In genomic region chr11:117366426-117366825, GRCm38 (mm10) we compare ENCODE assay signal across 9 mouse cellular contexts.
DNase-seq lines count a peak whose midpoint lies in the region; ATAC-seq and TF ChIP-seq lines count a peak whose summit lies in the region.
"Had no signal": no experiment of that assay in that cellular context is flagged by ENCODE, and none has a peak within 500 bp of the region (broad histone marks: within the 10 kb centered on the region; RNA-seq: fewer than 3 reads in every experiment).

No protein-coding gene starts in this region.

- H3K4me3 ChIP-seq in kidney, embryonic 15.5 days (replicated peaks), result no peak overlapping the region
- no peak overlapping the region for H3K4me3 ChIP-seq in ES-Bruce4 (ENCODE audit: low read depth, low read length)
- H3K4me3 ChIP-seq in embryonic fibroblast, embryonic 13.5 days (ENCODE audit: insufficient read depth, low read length), result no peak overlapping the region
- H3K4me3 ChIP-seq: midbrain, embryonic 12.5 days had no signal

- TF ChIP-seq EP300 in ES-Bruce4 (IDR thresholded peaks at IDR 0.05; ENCODE audit: insufficient read depth, low read depth, low read length), result no peak

- H3K27me3 ChIP-seq in kidney, embryonic 15.5 days, result no peaks in the 10 kb centered on the region
- no peaks in the 10 kb centered on the region for H3K27me3 ChIP-seq in ES-Bruce4 (ENCODE audit: control insufficient read depth, insufficient read depth, low read length, poor library complexity, severe bottlenecking)
- H3K27me3 ChIP-seq: midbrain, embryonic 12.5 days had no signal

- no peak for ATAC-seq in CD4-positive, CD25-positive, alpha-beta regulatory T cell, adult 4 months
- ATAC-seq in kidney, embryonic 15.5 days (replicated peaks; ENCODE audit: low FRiP score), result no peak

- peaks cover 17% of the 10 kb centered on the region for H3K36me3 ChIP-seq in kidney, embryonic 15.5 days
- no peaks in the 10 kb centered on the region for H3K36me3 ChIP-seq in ES-Bruce4 (ENCODE audit: control insufficient read depth, insufficient read depth, low read length, poor library complexity, severe bottlenecking)

- H3K9ac ChIP-seq in kidney, embryonic 15.5 days, result no peak overlapping the region
- H3K9ac ChIP-seq in ES-Bruce4 (ENCODE audit: low read depth, poor library complexity, severe bottlenecking), result no peak overlapping the region
- H3K9ac ChIP-seq: midbrain, embryonic 12.5 days had no signal

- DNase-seq in CD4-positive, CD25-positive, alpha-beta regulatory T cell, adult 2 months (ENCODE audit: low read depth, low spot score), result peak; percentile 72
- peak; percentile 61 for DNase-seq in kidney, postnatal 10 days
- peak; percentile 73 for DNase-seq in thymus, postnatal 4 days
- no peak for DNase-seq in ovary, postnatal 10 days (ENCODE audit: low spot score)

- WGBS in kidney, embryonic 15.5 days, result 20% methylated on average over 3 of the region's 3 CpGs

- no peak for TF ChIP-seq POLR2A in ES-Bruce4 (IDR thresholded peaks at IDR 0.05; ENCODE audit: insufficient read depth, low read length)
- TF ChIP-seq POLR2A in embryonic fibroblast, embryonic 13.5 days (IDR thresholded peaks at IDR 0.05; ENCODE audit: low read depth, low read length), result no peak

- no peak overlapping the region for H3K4me2 ChIP-seq in kidney, embryonic 15.5 days
- H3K4me2 ChIP-seq: midbrain, embryonic 12.5 days had no signal

- H3K27ac ChIP-seq in kidney, embryonic 15.5 days, result no peak overlapping the region
- no peak overlapping the region for H3K27ac ChIP-seq in ES-Bruce4 (ENCODE audit: insufficient read depth, low read length)
- no peak overlapping the region for H3K27ac ChIP-seq in embryonic fibroblast, embryonic 13.5 days (ENCODE audit: insufficient read depth, low read length)
- H3K27ac ChIP-seq: midbrain, embryonic 12.5 days had no signal

- no peaks in the 10 kb centered on the region for H3K9me3 ChIP-seq in kidney, embryonic 15.5 days (replicated peaks)
- no peaks in the 10 kb centered on the region for H3K9me3 ChIP-seq in ES-Bruce4 (replicated peaks; ENCODE audit: control insufficient read depth, insufficient read depth, low read length, poor library complexity, severe bottlenecking)
- H3K9me3 ChIP-seq: midbrain, embryonic 12.5 days had no signal

- TF ChIP-seq CTCF in ES-Bruce4 (IDR thresholded peaks at IDR 0.05; ENCODE audit: low read depth, low read length), result peak; percentile 91
- peak; percentile 51 for TF ChIP-seq CTCF in embryonic fibroblast, embryonic 13.5 days (IDR thresholded peaks at IDR 0.05; ENCODE audit: borderline replicate concordance, insufficient read depth, low read length)

- peaks cover 15% of the 10 kb centered on the region for H3K4me1 ChIP-seq in kidney, embryonic 15.5 days
- H3K4me1 ChIP-seq in ES-Bruce4 (ENCODE audit: control insufficient read depth, insufficient read depth, low read length), result no peaks in the 10 kb centered on the region
- H3K4me1 ChIP-seq in embryonic fibroblast, embryonic 13.5 days (ENCODE audit: control insufficient read depth, insufficient read depth, low read length), result no peaks in the 10 kb centered on the region
- H3K4me1 ChIP-seq: midbrain, embryonic 12.5 days had no signal
